Mouse (Mus musculus) liver, embryonic 14.5 days (tissue): ENCODE measurements at regions not wholly inside any gene's neighbourhood (a gene's known extent, or its start where the extent isn't known, plus 50 kb on each side); places are given as distances from the start of the nearest gene placed in this dataset.

Experiments used
- CTCF ChIP-seq: IDR thresholded peaks from 2 replicates; pipeline ENCODE4 v1.5.1; 2016; ENCODE audit warnings: antibody characterized with exemption, low read depth, control low read depth
- EP300 ChIP-seq: IDR thresholded peaks from 2 replicates; pipeline ENCODE4 v1.6.1; 2016; ENCODE audit warnings: antibody characterized with exemption, low read depth

DNA sequence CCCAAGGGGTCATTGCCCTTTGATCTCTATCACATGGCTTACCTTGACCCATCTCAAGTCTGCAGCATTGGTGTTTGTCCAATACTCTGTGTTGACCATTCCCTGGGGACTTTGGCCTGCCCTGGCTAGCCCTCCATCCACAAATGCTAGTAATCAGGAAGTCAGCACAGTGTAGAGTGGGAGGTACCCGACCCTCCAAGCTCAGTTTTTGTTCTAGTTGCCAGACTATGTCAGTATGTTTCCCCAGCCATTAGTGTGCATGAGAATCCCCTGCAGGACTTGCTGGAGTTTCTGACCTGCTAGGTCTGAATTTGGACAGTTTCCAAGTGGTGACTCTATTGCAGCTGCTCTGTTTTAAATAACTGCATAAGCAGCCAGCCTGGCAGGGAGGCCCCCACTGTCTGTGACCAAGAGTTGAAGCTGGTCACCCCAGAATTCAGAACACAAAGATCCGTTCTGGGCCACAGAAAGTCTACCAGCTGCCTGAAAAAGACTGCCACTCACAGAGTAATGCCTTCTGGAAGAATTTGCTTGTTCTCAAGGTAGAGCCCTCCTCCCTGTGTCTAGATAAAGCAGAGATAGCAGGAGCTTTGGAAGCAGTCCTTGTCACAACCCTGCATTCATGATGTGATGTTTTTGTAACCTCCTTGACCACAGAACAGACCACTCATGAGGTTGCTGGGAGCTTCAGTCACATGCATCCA lies 118.0 kb upstream of the Slc22a23 start:
- TF ChIP-seq CTCF (no peak), EP300 (peak; percentile 16; the same call in 1 of the 2 replicates)
